Mouse (Mus musculus): ENCODE results near the gene Tchh. TPM values are rescaled to one million over a fixed set of nuclear protein-coding genes. Genes with fewer than 3 reads are reported as not detected.
"Not testable (repeated sequence)": the region's sequence is repeated elsewhere in the genome, so short reads cannot be mapped to it uniquely, and the experiment has no call there.

The Tchh gene
- polyA plus RNA-seq (2017; shearing (Covaris generic)) = under 1 TPM in 1 of 3 experiments, not detected in 2; 0.06 TPM

- ATAC-seq = no peak
Measured at GRCm38 (mm10) chr3:93442030-93442429, at the start of gene Tchh. Gene Tchh, plus strand, starts transcription at chr3:93442330.

DNA sequence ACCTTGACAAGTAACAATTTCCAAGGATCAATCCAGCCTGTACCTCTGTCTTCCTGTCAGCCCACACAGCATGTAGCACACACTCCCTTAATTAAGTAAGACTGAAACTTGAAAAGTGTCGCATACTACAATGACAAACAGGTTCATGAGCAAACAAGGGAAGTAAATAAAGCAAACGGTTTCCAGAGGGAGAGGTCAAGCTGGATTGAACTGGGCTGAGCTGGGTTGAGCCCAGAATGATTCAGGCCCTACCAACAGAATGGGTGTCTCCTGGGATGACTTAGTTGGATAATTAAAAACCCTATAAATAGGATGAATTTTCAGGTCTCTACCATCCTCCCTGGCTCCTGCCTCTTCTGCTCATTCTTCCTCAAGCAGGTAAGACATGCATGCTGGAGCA, 48.8 kb upstream of the Tchh start, which contains the start of gene Rptn:
TSS of gene Rptn (plus strand) at position 334 of the 400 bp plus-strand sequence.
- no peak for ATAC-seq

GRCm38 (mm10) chr3:93403936-93404335, 38.2 kb upstream of the Tchh start:
- no peak for ATAC-seq

DNA sequence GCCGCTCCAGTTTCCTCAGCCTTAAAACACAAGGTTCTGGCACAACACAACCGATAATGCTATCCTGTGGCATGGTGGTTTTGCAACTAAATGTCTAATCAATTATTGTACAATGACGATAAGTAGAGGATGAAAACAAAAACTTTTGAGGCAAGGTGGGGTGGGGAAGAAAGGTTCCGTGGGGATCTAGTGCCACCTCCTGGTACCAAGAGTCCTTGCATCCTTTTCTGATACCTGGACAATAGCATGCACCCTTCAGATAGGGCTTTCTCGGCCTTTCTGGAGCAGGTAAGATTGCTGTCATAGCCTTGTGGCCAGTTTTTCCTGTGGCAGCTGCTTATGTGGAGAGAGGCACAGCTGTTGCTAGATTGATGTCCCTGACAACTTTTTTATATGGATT, 35.1 kb upstream of the Tchh start:
- no peak for ATAC-seq

DNA sequence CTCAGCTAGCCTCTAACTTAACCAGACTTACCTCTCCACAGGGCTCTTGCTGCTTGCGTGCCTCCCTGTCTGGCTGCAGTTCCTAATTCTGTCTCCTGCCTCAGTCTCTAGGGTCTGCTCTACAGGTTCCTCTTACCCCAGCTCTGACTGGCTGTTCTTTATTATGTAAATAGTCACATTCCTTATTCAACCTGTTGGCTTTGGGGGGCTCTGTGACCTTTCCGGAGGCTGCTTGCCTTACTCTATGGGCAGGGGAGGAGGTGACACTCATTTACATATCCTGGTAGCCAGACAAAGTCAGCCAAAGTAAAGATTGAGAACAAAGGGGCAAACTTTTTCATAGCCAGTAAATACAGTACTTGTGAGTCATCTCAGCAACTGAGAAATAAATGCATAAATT, 30.2 kb upstream of the Tchh start:
- ATAC-seq = no peak

- no peak for ATAC-seq
Measured at GRCm38 (mm10) chr3:93431673-93432072, 10.5 kb upstream of the Tchh start.

- no peak for ATAC-seq
Measured at GRCm38 (mm10) chr3:93443501-93444101, 1.5 kb downstream of the Tchh start.

GRCm38 (mm10) chr3:93444343-93445164, 2.4 kb downstream of the Tchh start:
- peak; percentile 55 for ATAC-seq

DNA sequence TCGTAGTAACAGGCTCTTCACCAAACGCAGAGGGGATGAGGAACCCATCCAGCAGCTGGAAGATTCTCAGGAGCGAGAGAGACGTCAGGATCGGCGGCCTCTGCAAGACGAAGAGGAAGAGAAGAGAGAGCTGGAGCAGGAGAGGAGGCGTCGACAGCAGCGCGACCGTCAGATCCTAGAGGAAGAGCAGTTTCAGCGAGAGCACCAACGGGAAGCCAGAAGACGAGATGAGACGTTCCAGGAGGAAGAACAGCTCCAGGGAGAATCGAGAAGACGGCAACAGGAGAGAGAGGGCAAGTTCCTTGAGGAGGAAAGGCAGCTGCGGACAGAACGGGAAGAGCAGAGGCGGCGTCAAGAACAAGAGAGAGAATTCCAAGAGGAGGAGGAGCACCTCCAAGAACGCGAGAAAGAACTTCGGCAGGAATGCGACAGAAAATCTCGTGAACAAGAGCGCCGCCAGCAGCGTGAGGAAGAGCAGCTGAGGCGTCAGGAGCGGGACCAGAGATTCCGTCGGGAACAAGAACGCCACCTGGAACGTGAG, 3.1 kb downstream of the Tchh start:
- no peak for ATAC-seq

- ATAC-seq = no peak
Measured at GRCm38 (mm10) chr3:93446128-93446755, 4.1 kb downstream of the Tchh start.

DNA sequence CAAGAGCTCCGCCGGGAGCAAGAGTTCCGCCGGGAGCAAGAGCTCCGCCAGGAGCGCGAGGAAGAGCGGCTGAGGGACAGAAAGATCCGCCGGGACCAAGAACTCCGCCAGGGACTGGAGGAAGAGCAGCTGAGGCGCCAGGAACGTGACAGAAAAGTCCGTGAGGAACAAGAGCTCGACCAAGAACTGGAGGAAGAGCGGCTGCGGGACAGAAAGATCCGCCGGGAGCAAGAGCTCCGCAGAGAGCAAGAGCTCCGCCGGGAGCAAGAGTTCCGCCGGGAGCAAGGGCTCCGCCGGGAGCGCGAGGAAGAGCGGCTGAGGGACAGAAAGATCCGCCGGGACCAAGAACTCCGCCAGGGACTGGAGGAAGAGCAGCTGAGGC, 4.6 kb downstream of the Tchh start:
- ATAC-seq = not testable (repeated sequence)

- ATAC-seq = peak; percentile 29
Measured at GRCm38 (mm10) chr3:93447138-93447841, 5.2 kb downstream of the Tchh start.

DNA sequence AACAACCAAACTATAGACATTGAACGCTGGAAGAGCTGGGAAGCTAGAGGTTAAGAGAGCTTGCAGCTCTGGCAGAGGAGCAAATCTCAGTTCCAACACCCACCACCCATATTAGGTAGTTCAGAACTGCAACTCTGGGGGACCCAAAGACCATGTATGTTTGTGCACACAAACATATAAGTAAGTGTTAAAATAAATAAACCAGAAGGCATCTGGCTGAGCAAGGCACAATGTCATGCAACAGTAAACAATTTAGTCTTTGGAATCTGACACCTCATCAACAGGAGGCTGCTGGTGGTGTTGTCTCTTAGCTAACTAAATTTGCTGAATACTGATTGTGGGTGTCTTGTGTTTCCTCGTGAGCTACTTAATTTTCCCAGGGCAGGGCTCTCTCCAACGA, 24.4 kb downstream of the Tchh start:
- ATAC-seq = no peak

DNA sequence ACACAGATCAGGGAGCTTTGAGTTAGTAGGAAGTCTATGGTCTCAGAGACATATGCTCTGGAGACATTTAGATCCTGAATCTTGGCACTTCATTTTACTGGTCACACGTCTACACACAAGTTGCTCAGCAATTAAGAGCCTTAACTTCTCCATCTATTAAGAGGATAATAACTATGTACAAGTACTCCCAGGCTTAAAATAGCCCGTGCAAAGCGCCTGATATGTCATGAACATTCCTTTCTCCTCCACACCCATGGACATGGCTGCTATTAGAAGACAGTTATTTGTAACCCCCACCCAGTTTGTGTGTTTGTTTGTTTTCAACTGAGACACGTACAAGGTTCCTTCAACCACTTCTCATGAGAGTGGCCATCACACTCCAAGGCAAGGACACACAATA, 25.0 kb downstream of the Tchh start:
- ATAC-seq = no peak

- ATAC-seq = no peak
Measured at GRCm38 (mm10) chr3:93468561-93468960, 26.4 kb downstream of the Tchh start, which contains the start of gene Tchhl1. Gene Tchhl1, plus strand, starts transcription at chr3:93468754.

DNA sequence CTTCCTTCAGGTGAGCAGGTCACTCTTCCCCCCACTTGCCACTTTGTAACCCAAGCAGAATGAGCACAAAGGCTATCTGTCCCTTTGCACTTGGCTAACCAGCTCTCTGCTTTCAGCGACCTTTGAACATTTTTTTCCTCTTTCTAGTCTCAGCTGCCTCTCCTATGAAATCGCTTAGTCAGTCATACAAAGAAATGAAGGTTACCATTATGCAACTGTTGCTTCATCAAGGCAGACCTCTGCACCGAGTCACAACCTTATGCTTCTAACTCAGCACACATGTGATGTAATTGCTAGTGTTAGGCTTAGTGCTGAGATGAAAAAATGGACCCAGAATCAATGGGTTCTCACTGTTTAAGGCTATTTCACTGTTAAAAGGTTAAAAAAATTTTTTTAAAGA, 27.5 kb downstream of the Tchh start:
- no peak for ATAC-seq

DNA sequence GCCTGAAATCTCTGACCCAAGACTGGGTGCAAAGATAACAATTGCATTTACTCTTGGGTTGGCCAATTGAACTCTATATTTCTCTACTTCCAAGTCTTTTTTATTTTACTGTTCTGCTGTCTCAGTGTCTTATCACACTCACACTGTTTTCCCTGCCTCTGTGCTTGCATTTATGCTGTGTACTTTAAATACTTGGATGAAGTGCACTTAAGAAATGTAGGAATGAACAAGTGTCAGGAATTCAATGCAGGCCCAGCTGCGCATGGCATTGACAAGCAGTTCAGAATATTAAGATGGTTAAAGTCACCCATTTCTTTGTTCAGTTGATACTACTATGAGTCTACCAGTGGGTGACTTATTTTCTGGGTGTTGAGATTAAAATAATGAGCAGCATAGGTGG, 37.9 kb downstream of the Tchh start:
- ATAC-seq = no peak

DNA sequence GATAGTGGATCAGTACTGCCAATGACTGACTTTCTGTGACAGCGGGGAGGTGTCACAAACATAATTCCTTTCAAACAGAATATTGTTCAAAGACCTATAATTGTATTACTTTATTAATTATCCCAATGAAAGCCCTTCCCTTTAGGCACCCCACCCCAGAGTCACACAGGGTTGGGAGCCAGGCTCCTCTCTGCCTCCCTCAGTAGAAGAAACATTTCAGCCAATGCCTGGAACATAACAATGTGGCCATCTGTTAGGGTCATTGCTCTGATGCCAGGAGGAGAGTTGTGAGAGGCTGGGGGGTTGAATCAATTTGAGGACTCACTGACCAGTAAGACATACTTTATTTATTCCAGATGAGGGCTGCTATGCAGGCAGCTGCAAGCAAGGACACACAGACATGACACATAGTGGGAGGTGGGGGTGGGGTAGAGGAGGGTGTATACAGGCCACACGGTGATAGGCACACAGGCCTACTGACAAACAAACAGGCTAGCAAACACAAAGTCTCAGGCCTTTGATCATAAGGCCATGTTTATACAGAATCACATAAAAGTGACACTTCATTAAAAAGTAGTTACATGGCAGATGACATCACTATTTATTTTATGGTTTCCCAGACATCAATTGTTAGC, 40.0 kb downstream of the Tchh start:
- no peak for ATAC-seq

DNA sequence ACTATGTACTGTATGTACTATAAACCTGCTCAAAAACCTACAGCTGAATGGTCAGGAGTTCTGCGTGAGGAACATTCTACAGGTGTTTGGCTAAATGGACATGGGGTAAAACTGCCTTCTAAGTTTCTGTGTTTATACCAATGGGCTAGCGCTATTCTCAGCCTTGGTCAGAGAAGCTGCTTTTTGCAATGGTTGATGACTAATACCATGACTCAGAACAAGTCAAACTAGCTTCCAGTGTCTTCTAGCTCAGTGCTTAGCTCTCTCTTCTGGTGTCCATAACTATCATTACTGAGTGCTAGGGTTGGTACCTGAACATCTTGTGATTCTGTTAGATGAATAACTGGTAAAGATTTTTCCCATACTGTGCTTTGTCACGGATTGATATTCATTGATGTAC, 43.5 kb downstream of the Tchh start:
- no peak for ATAC-seq

DNA sequence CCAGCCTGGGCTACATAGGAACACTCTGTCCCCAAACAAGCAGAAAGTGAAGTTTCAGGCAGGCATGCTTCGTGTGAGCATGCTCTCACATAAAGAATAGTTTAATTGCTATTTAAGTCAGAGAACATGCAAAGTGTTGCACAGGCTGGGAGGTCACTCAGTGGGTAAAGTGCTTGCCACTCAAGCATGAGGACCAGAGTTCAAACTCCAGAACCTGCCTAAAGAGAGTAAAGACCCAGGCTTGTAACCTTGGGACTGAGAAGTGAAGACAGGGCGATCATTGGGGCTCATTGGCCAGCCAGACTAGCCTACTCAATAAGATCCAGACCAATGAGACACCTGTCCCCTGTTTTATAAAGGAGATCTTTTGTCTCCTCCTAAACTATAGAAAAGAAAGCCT, 46.4 kb downstream of the Tchh start:
- no peak for ATAC-seq

DNA sequence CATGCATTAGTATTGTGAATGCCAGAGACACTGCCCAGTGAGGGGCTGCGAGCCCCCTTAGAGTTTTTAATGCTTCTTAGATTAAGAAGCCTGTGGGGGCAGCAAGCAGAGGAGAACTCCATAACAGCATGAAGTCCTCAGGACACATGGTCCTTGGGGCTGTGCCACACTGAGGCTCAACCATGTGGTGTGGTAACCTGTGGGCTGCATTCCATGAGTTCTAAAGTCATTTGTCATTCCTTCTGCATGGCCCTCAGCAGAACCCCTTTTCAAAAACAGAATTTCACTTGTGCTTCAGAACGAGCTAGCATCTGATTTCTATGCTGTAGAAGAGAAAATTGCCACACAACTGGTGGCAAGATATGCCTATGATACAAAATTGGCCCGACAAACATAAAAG, 50.0 kb downstream of the Tchh start:
- no peak for ATAC-seq

DNA sequence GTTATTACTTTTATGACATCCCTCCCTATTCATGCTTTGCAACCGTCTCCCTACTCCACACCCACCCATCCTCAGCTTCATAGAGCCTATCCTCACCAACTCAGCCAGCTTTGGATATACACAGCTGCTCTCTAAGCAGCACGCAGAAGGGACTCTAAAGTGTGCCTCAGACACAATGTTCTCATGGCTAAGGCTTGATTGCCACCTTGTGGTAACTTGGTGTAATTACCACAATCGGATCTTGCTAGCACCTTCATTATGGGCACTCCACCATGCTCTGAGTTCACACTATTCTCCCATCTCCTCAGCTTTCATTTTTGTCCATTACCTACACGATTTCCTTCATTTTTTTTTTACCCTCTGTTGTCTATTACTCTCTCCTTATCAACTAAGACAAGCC, 51.9 kb downstream of the Tchh start:
- peak; percentile 92 for ATAC-seq
